Mouse (Mus musculus) urinary bladder, postnatal 10 days (tissue): ENCODE data around the gene Slc22a23.

ENCODE experiments used
- DNase-seq: peaks from one replicate; pipeline ENCODE4 v3.0.0; 2022; ENCODE audit warnings: low spot score

Gene Slc22a23

GRCm38 (mm10) chr13:34299351-34300333 lies 45.3 kb downstream of the Slc22a23 start:
- DNase-seq, result no peak

GRCm38 (mm10) chr13:34298674-34299073 lies 46.3 kb downstream of the Slc22a23 start:
- no peak for DNase-seq

GRCm38 (mm10) chr13:34298061-34298460 lies 46.9 kb downstream of the Slc22a23 start:
- no peak for DNase-seq

GRCm38 (mm10) chr13:34295787-34296435 lies 49.1 kb downstream of the Slc22a23 start:
- DNase-seq, result no peak

GRCm38 (mm10) chr13:34294212-34294611 lies 50.8 kb downstream of the Slc22a23 start:
- DNase-seq, result no peak

- no peak for DNase-seq
Measured at GRCm38 (mm10) chr13:34292042-34292441, 52.9 kb downstream of the Slc22a23 start.

- no peak for DNase-seq
Measured at GRCm38 (mm10) chr13:34290346-34290745, 54.6 kb downstream of the Slc22a23 start.

GRCm38 (mm10) chr13:34289567-34289966 lies 55.4 kb downstream of the Slc22a23 start:
- DNase-seq, result no peak

- DNase-seq, result no peak
Measured at GRCm38 (mm10) chr13:34288129-34288528, 56.9 kb downstream of the Slc22a23 start.

- DNase-seq, result no peak
Measured at GRCm38 (mm10) chr13:34287601-34288083, 57.3 kb downstream of the Slc22a23 start.

- no peak for DNase-seq
Measured at GRCm38 (mm10) chr13:34281360-34281759, 63.6 kb downstream of the Slc22a23 start.

GRCm38 (mm10) chr13:34278759-34279270 lies 66.2 kb downstream of the Slc22a23 start:
- no peak for DNase-seq

GRCm38 (mm10) chr13:34278288-34278701 lies 66.7 kb downstream of the Slc22a23 start:
- no peak for DNase-seq

GRCm38 (mm10) chr13:34277611-34278010 lies 67.4 kb downstream of the Slc22a23 start:
- no peak for DNase-seq

- no peak for DNase-seq
Measured at GRCm38 (mm10) chr13:34277001-34277400, 68.0 kb downstream of the Slc22a23 start.

GRCm38 (mm10) chr13:34274890-34275289 lies 70.1 kb downstream of the Slc22a23 start:
- DNase-seq, result no peak

- DNase-seq, result no peak
Measured at GRCm38 (mm10) chr13:34274417-34274816, 70.6 kb downstream of the Slc22a23 start.

- DNase-seq, result no peak
Measured at GRCm38 (mm10) chr13:34272275-34273054, 72.5 kb downstream of the Slc22a23 start.

- DNase-seq, result no peak
Measured at GRCm38 (mm10) chr13:34271665-34272064, 73.3 kb downstream of the Slc22a23 start.

GRCm38 (mm10) chr13:34270886-34271602 lies 73.9 kb downstream of the Slc22a23 start:
- DNase-seq, result no peak

GRCm38 (mm10) chr13:34269376-34269991 lies 75.5 kb downstream of the Slc22a23 start:
- no peak for DNase-seq
